Mouse (Mus musculus): Measurements from ENCODE around the gene Scd2.

DNA sequence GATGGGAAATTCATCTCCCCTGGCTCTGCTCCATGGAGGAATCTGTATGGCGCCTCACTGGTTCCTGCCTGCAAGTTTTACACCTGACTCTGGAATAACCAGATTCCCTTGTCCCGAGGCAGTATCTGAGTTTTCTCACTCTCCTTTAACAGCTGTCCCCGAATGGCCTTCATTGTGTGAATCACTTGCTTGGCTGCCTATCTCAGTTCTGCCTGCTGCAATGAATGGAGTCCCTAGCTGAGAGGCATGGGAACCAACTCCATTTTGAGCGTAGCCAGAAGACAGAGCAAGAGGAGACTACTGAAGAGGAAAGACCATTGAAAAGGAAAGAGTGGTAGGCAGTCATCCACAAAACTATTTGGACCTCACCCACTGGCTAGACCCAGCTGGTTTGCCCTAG, 19.8 kb upstream of the Scd2 start:
- TF ChIP-seq CTCF (IDR thresholded peaks at IDR 0.05; ENCODE audit: borderline replicate concordance, insufficient read depth, low read length) (no peak), POLR2A (IDR thresholded peaks at IDR 0.05; ENCODE audit: low read depth, low read length) (no peak)
